Comparison of ENCODE assay signal across 10 mouse cellular contexts in genomic region chr19:40630096-40630495, GRCm38 (mm10). TPM values are rescaled to one million over a fixed set of nuclear protein-coding genes. Genes with fewer than 3 reads are reported as not detected.
A peak's percentile ranks its signal among the peaks of the same experiment; 100 is the strongest.
DNase-seq lines count a peak whose midpoint lies in the region; TF ChIP-seq lines count a peak whose summit lies in the region.
"Had no signal": no experiment of that assay in that cellular context is flagged by ENCODE, and none has a peak within 500 bp of the region (broad histone marks: within the 10 kb centered on the region; RNA-seq: fewer than 3 reads in every experiment).

No protein-coding gene starts in this region.

- TF ChIP-seq POLR2A in kidney, adult 2 months (IDR thresholded peaks at IDR 0.05; ENCODE audit: low read depth, low read length), result no peak
- TF ChIP-seq POLR2A in spleen, adult 2 months (IDR thresholded peaks at IDR 0.05; ENCODE audit: low read depth, low read length), result no peak
- no peak for TF ChIP-seq POLR2A in thymus, adult 2 months (IDR thresholded peaks at IDR 0.05; ENCODE audit: control insufficient read depth, extremely low read depth, insufficient read depth, low read length, poor library complexity)

- 66% methylated on average over 3 of the region's 3 CpGs for WGBS in kidney, adult 2 months
- WGBS in spleen, adult 2 months, result 70% methylated on average over 3 of the region's 3 CpGs
- 87% methylated on average over 3 of the region's 3 CpGs for WGBS in thymus, adult 2 months

- H3K27me3 ChIP-seq in kidney, adult 2 months (replicated peaks; ENCODE audit: control insufficient read depth, insufficient read depth, low read length), result no peaks in the 10 kb centered on the region
- H3K27me3 ChIP-seq in spleen, adult 2 months (ENCODE audit: control insufficient read depth, insufficient read depth, low read length), result no peaks in the 10 kb centered on the region
- H3K27me3 ChIP-seq in thymus, adult 2 months (ENCODE audit: control insufficient read depth, insufficient read depth, low read length), result no peaks in the 10 kb centered on the region

- H3K4me1 ChIP-seq in kidney, adult 2 months (ENCODE audit: control insufficient read depth, insufficient read depth, low read length), result no peaks in the 10 kb centered on the region
- H3K4me1 ChIP-seq in spleen, adult 2 months (ENCODE audit: control insufficient read depth, insufficient read depth, insufficient read length), result 0 out of 2 replicates have a peak, but pooled peaks cover 2% of the 10 kb centered on the region
- no peaks in the 10 kb centered on the region; the same call in 1 of the 2 replicates for H3K4me1 ChIP-seq in thymus, adult 2 months (replicated peaks; ENCODE audit: control insufficient read depth, insufficient read depth, low read length)
- H3K4me1 ChIP-seq: embryonic facial prominence, embryonic 10.5 days had no signal

- peak; percentile 63 for DNase-seq in kidney, adult 2 months
- no peak for DNase-seq in kidney, adult 8-10 months
- DNase-seq in spleen, adult 2 months (ENCODE audit: low read depth in 1 of 2, low spot score in 2 of 2), result no peak
- DNase-seq in spleen, adult 18-20 months, result no peak
- peak; percentile 46 for DNase-seq in kidney, postnatal 10 days
- DNase-seq in telencephalon, adult 2 months (ENCODE audit: low read depth, low spot score), result peak; percentile 76
- DNase-seq in thymus, adult 2 months, result no peak
- DNase-seq in gastrocnemius, postnatal 4 days (ENCODE audit: low spot score in 2 of 2), result no peak
- DNase-seq: lung, adult 2 months had no signal

- H3K27ac ChIP-seq in kidney, adult 2 months (ENCODE audit: insufficient read depth, low read depth, low read length), result no peak overlapping the region
- H3K27ac ChIP-seq in spleen, adult 2 months (ENCODE audit: insufficient read depth, low read length), result 0 out of 2 replicates have a peak overlapping the region, but pooled peaks have one; percentile 20
- H3K27ac ChIP-seq in thymus, adult 2 months (ENCODE audit: control insufficient read depth, insufficient read depth, low read length), result no peak overlapping the region
- H3K27ac ChIP-seq: embryonic facial prominence, embryonic 10.5 days had no signal

- no peak for TF ChIP-seq CTCF in kidney, adult 2 months (conservative IDR thresholded peaks at IDR 0.05; ENCODE audit: insufficient read depth, insufficient read length, low read depth, low read length)
- no peak for TF ChIP-seq CTCF in spleen, adult 2 months (IDR thresholded peaks at IDR 0.05; ENCODE audit: extremely low read depth, insufficient read depth, insufficient read length, insufficient replicate concordance)
- no peak for TF ChIP-seq CTCF in thymus, adult 2 months (IDR thresholded peaks at IDR 0.05; ENCODE audit: borderline replicate concordance, control insufficient read depth, extremely low read depth, insufficient read depth, low read length, poor library complexity)

- H3K4me3 ChIP-seq in kidney, adult 2 months (ENCODE audit: insufficient read depth, low read depth, low read length), result no peak overlapping the region
- H3K4me3 ChIP-seq in spleen, adult 2 months (ENCODE audit: extremely low read depth, insufficient read depth, insufficient read length), result no peak overlapping the region
- H3K4me3 ChIP-seq in thymus, adult 2 months (ENCODE audit: control insufficient read depth, insufficient read depth, low read length), result no peak overlapping the region
- H3K4me3 ChIP-seq: embryonic facial prominence, embryonic 10.5 days had no signal

- H3K36me3 ChIP-seq in kidney, adult 2 months (ENCODE audit: control insufficient read depth, insufficient read depth, low read length), result no peaks in the 10 kb centered on the region
- H3K36me3 ChIP-seq in spleen, adult 2 months (ENCODE audit: control insufficient read depth, insufficient read depth, low read length), result no peaks in the 10 kb centered on the region
- H3K36me3 ChIP-seq in thymus, adult 2 months (ENCODE audit: control insufficient read depth, insufficient read depth, low read length), result no peaks in the 10 kb centered on the region
- H3K36me3 ChIP-seq: embryonic facial prominence, embryonic 10.5 days had no signal

RNA-seq across cellular contexts. Expression of gene Entpd1, which starts 17.9 kb away (rescaled TPM):
- polyA plus RNA-seq in kidney, adult 2 months (2012; rRNA removed), result 8.0 and 8.4 TPM in 2 replicates
- 9.1 and 10.5 TPM in 2 replicates for polyA plus RNA-seq in spleen, adult 2 months (2012; rRNA removed)
- polyA plus RNA-seq in thymus, adult 2 months (2012; rRNA removed), result 8.5 and 11.2 TPM in 2 replicates
- 10 to 100 TPM; 29.3 to 31.0 TPM for total RNA-seq in gastrocnemius, postnatal 4 days (2021)

RNA-seq across cellular contexts. Expression of gene Tctn3, which starts 18.1 kb away (rescaled TPM):
- 8.6 and 8.9 TPM in 2 replicates for polyA plus RNA-seq in kidney, adult 2 months (2012; rRNA removed)
- polyA plus RNA-seq in spleen, adult 2 months (2012; rRNA removed), result 4.4 and 4.5 TPM in 2 replicates
- polyA plus RNA-seq in thymus, adult 2 months (2012; rRNA removed), result 10.7 and 13.8 TPM in 2 replicates
- total RNA-seq in gastrocnemius, postnatal 4 days (2021), result 1 to 10 TPM; 5.5 to 7.6 TPM

RNA-seq across cellular contexts. Expression of gene Aldh18a1, which starts 41.8 kb away (rescaled TPM):
- 3.5 and 4.1 TPM in 2 replicates for polyA plus RNA-seq in kidney, adult 2 months (2012; rRNA removed)
- polyA plus RNA-seq in spleen, adult 2 months (2012; rRNA removed), result 18.0 and 27.1 TPM in 2 replicates
- 37.9 and 40.5 TPM in 2 replicates for polyA plus RNA-seq in thymus, adult 2 months (2012; rRNA removed)
- total RNA-seq in gastrocnemius, postnatal 4 days (2021), result 10 to 100 TPM; 29.3 to 30.2 TPM

Comparison
In these comparisons a context has a peak if more than half of its experiments do, and no peak if none do; other contexts are left out.
1. DNase-seq: peak in kidney, adult 2 months (single experiment), kidney, postnatal 10 days (single experiment) and telencephalon, adult 2 months (single experiment); none in kidney, adult 8-10 months (0 of 2), spleen, adult 2 months (0 of 2), spleen, adult 18-20 months (0 of 2), thymus, adult 2 months (single experiment) and gastrocnemius, postnatal 4 days (0 of 2).